In the genomic region with DNA sequence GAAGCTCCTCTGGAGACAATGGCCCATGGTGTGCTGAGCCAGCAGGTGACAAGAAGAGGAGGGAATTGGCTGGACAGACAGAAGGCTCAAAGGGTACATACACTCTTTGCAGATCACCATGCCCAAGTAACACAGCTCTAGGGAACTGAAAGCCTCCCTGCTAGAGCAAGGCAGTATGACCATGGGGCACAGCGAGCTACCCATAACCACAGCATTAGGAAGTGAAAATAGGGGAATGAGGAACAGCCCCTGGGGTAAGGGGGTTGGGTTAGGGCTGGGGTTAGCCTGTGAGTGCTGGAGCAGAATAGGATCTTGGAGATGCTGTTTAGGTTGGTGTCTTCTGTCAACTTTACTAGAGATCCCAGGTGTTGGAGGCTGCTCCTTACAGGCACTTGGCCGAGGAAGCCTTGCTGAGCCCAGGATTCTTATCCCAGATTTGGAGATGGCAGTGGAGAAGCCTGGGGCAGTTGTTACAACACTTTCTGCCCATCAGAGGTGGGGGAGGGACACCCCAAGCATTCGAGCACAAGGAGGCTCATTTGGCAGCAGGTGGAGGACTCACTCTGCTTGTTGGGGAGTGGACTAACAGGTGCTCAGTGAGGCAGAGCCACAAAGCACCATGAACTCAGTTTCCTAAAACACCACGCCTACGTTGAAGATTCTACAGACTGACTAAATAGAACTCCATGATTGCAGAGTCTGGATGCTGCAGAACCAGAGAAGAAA, we compare ENCODE assay signal across 13 mouse cellular contexts. TPM values are rescaled to one million over a fixed set of nuclear protein-coding genes. Genes with fewer than 3 reads are reported as not detected.
A peak's percentile ranks its signal among the peaks of the same experiment; 100 is the strongest.
DNase-seq lines count a peak whose midpoint lies in the region; TF ChIP-seq lines count a peak whose summit lies in the region.
"Had no signal": no experiment of that assay in that cellular context is flagged by ENCODE, and none has a peak within 500 bp of the region (broad histone marks: within the 10 kb centered on the region; RNA-seq: fewer than 3 reads in every experiment).

No protein-coding gene starts in this region.

- peak; percentile 43; the same call in 1 of the 2 replicates for TF ChIP-seq POLR2A in CH12.LX (IDR thresholded peaks at IDR 0.05; ENCODE audit: low read depth, low read length)
- TF ChIP-seq POLR2A in liver, adult 2 months (IDR thresholded peaks at IDR 0.05; ENCODE audit: extremely low read depth, insufficient read depth, low read length) = no peak
- TF ChIP-seq POLR2A in myocyte (IDR thresholded peaks at IDR 0.05; ENCODE audit: insufficient read length, low read depth) = no peak

- no peaks in the 10 kb centered on the region for H3K9me3 ChIP-seq in CH12.LX (replicated peaks; ENCODE audit: low read length)
- no peaks in the 10 kb centered on the region for H3K9me3 ChIP-seq in forebrain, embryonic 10.5 days
- H3K9me3 ChIP-seq: midbrain, embryonic 12.5 days; neural tube, embryonic 15.5 days had no signal

- H3K27me3 ChIP-seq in CH12.LX (replicated peaks) = no peaks in the 10 kb centered on the region
- no peaks in the 10 kb centered on the region for H3K27me3 ChIP-seq in liver, adult 2 months (ENCODE audit: control insufficient read depth, insufficient read depth, low read length)
- H3K27me3 ChIP-seq in myocyte (ENCODE audit: control insufficient read depth, insufficient read depth, insufficient read length) = no peaks in the 10 kb centered on the region
- peaks cover 6% of the 10 kb centered on the region for H3K27me3 ChIP-seq in forebrain, embryonic 10.5 days (ENCODE audit: poor library complexity, severe bottlenecking)
- H3K27me3 ChIP-seq: neural tube, embryonic 15.5 days had no signal

- peak; percentile 98 for TF ChIP-seq EP300 in CH12.LX (IDR thresholded peaks at IDR 0.05; ENCODE audit: low read length)

- H3K4me3 ChIP-seq in CH12.LX (replicated peaks in 1 of 3; ENCODE audit: low read depth in 2 of 3, low read length in 2 of 3, poor library complexity in 1 of 3) (peak overlapping the region in 1 of 3 experiments; percentile 17), myocyte (no peak overlapping the region)
- H3K4me3 ChIP-seq in liver, adult 2 months (ENCODE audit: insufficient read depth, low read depth, low read length) = no peak overlapping the region
- no peak overlapping the region for H3K4me3 ChIP-seq in forebrain, embryonic 10.5 days
- H3K4me3 ChIP-seq: midbrain, embryonic 12.5 days; neural tube, embryonic 15.5 days had no signal

- no peak overlapping the region for H3ac ChIP-seq in myocyte (ENCODE audit: control insufficient read depth, insufficient read length)

- dilution Hi-C loops in CH12.LX (cut with MboI; ENCODE audit: extremely low pct_ligation_motif_present, extremely low pct_unique_long_range_greater_than_20kb, low sequenced_read_pairs) = no loop called here

- TF ChIP-seq CTCF in CH12.LX (conservative IDR thresholded peaks at IDR 0.05 in 1 of 2, IDR thresholded peaks at IDR 0.05 in 1 of 2; ENCODE audit: low read depth in 2 of 2, low read length in 2 of 2) = no peak
- no peak for TF ChIP-seq CTCF in liver, adult 2 months (IDR thresholded peaks at IDR 0.05; ENCODE audit: low read depth, low read length)

- H3K36me3 ChIP-seq in CH12.LX (replicated peaks in 1 of 2; ENCODE audit: control insufficient read depth in 1 of 2, insufficient read depth in 1 of 2, low read length in 1 of 2) = no peaks in the 10 kb centered on the region
- H3K36me3 ChIP-seq in liver, adult 2 months (ENCODE audit: control insufficient read depth, insufficient read depth, low read length) = no peaks in the 10 kb centered on the region
- no peaks in the 10 kb centered on the region for H3K36me3 ChIP-seq in myocyte (ENCODE audit: control insufficient read depth, insufficient read depth)
- H3K36me3 ChIP-seq in forebrain, embryonic 10.5 days (replicated peaks) = no peaks in the 10 kb centered on the region
- H3K36me3 ChIP-seq: midbrain, embryonic 12.5 days; neural tube, embryonic 15.5 days had no signal

- peak overlapping the region; percentile 87 for H3K4me2 ChIP-seq in CH12.LX (ENCODE audit: insufficient read depth, low read depth, poor library complexity, severe bottlenecking)
- H3K4me2 ChIP-seq in myocyte (ENCODE audit: low read depth) = no peak overlapping the region
- H3K4me2 ChIP-seq: midbrain, embryonic 12.5 days; neural tube, embryonic 15.5 days had no signal

- H3K9ac ChIP-seq in CH12.LX (ENCODE audit: insufficient read depth, low read depth) = peak overlapping the region; percentile 15; the same call in 1 of the 2 replicates
- no peak overlapping the region for H3K9ac ChIP-seq in liver, adult 2 months (ENCODE audit: low read depth, low read length)
- H3K9ac ChIP-seq: midbrain, embryonic 12.5 days; neural tube, embryonic 15.5 days had no signal

- no peak; the same call in none of the 2 replicates for TF ChIP-seq RAD21 in CH12.LX (IDR thresholded peaks at IDR 0.05; ENCODE audit: low read depth, low read length)

- H3K4me1 ChIP-seq in CH12.LX (ENCODE audit: control insufficient read depth in 1 of 2, insufficient read depth in 2 of 2) = peaks cover 65 to 97% of the 10 kb centered on the region in 2 experiments
- no peaks in the 10 kb centered on the region for H3K4me1 ChIP-seq in liver, adult 2 months (ENCODE audit: control insufficient read depth, insufficient read depth, low read length)
- H3K4me1 ChIP-seq in forebrain, embryonic 10.5 days = peaks cover 15% of the 10 kb centered on the region
- H3K4me1 ChIP-seq: midbrain, embryonic 12.5 days; neural tube, embryonic 15.5 days had no signal

- in situ Hi-C loops in CH12.LX (cut with MboI; ENCODE audit: low pct_ligation_motif_present, low pct_unique_long_range_greater_than_20kb, low sequenced_read_pairs) = no loop called here

- peak; percentile 26 for DNase-seq in heart, postnatal 25 days (ENCODE audit: low spot score)
- DNase-seq in heart, adult 8-10 months (ENCODE audit: low spot score) = no peak
- peak; percentile 91 for DNase-seq in CH12.LX (ENCODE audit: extremely low read depth)
- peak; percentile 39 for DNase-seq in liver, adult 2 months (ENCODE audit: extremely low read depth, low read depth, low spot score)
- DNase-seq in forebrain, embryonic 10.5 days (ENCODE audit: extremely low spot score, low spot score) = no peak
- DNase-seq in cerebellum, adult 9-10 months = no peak
- no peak for DNase-seq in right cerebral cortex, postnatal 36 days (ENCODE audit: low spot score in 2 of 2)
- DNase-seq: kidney, postnatal 14 days; thymus, postnatal 4 days had no signal

- 78% methylated on average over 5 of the region's 5 CpGs for WGBS in liver, adult 2 months
- 80% methylated on average over 5 of the region's 5 CpGs for WGBS in forebrain, embryonic 10.5 days

- intact Hi-C loops in heart, postnatal 25 days (cut with DNase I) = no loop called here

- peak overlapping the region; percentile 98 for H3K27ac ChIP-seq in CH12.LX (ENCODE audit: insufficient read depth, low read depth)
- H3K27ac ChIP-seq in liver, adult 2 months (replicated peaks; ENCODE audit: insufficient read depth, low read depth, low read length) = peak overlapping the region; percentile 19; the same call in 1 of the 2 replicates
- H3K27ac ChIP-seq in forebrain, embryonic 10.5 days = no peak overlapping the region
- H3K27ac ChIP-seq: midbrain, embryonic 12.5 days; neural tube, embryonic 15.5 days had no signal

- no peaks in the 10 kb centered on the region for H3K79me2 ChIP-seq in CH12.LX (replicated peaks; ENCODE audit: control insufficient read depth, extremely low read depth, insufficient read depth, poor library complexity, severe bottlenecking)
- H3K79me2 ChIP-seq in liver, adult 2 months (ENCODE audit: control insufficient read depth, insufficient read depth, low read length) = no peaks in the 10 kb centered on the region
- H3K79me2 ChIP-seq in myocyte (ENCODE audit: control insufficient read depth, insufficient read depth) = no peaks in the 10 kb centered on the region

RNA-seq across cellular contexts. Expression of a gene that starts 6.0 kb away (rescaled TPM):
- 1 to 10 TPM; 5.8 to 8.2 TPM for total RNA-seq in heart, postnatal 25 days (2021)
- 1 to 10 TPM; 3.7 to 7.0 (median 5.1) TPM for total RNA-seq in heart, adult 8-10 months (2022)
- total RNA-seq in CH12.LX (2012; rRNA removed) = 29.0 and 32.3 TPM in 2 replicates
- total RNA-seq in CH12.LX (2014; rRNA removed) = 13.5 and 17.3 TPM in 2 replicates
- 69.0 and 74.9 TPM in 2 replicates for polyA plus RNA-seq in CH12.LX (2012; ENCODE audit: insufficient read length, low read depth)
- total RNA-seq in liver, adult 2 months (2014; rRNA removed) = 3.1 and 3.6 TPM in 2 replicates
- polyA plus RNA-seq in liver, adult 2 months (2012; rRNA removed) = 1.3 and 2.2 TPM in 2 replicates
- 0.86 TPM for polyA plus RNA-seq in myocyte (2012; fragmentation: generic; extraction: Trizol)
- polyA plus RNA-seq in forebrain, embryonic 10.5 days (2016; fragmentation: Nextera tagmentation; extraction: Ambion mirVana) = 12.1 and 15.2 TPM in 2 replicates

RNA-seq across cellular contexts. Expression of a gene that starts 29.3 kb away (rescaled TPM):
- 10 to 100 TPM; 45.7 to 58.1 TPM for total RNA-seq in heart, postnatal 25 days (2021)
- total RNA-seq in heart, adult 8-10 months (2022) = 10 to 100 TPM; 32.2 to 58.5 (median 41.2) TPM
- total RNA-seq in CH12.LX (2012; rRNA removed) (0.13 and 0.34 TPM in 2 replicates), CH12.LX (2014; rRNA removed) (not detected in 2 replicates)
- polyA plus RNA-seq in CH12.LX (2012; ENCODE audit: insufficient read length, low read depth) (0.31 and 0.47 TPM in 2 replicates), myocyte (2012; fragmentation: generic; extraction: Trizol) (12.0 TPM)
- 125 and 199 TPM in 2 replicates for total RNA-seq in liver, adult 2 months (2014; rRNA removed)
- 210 and 244 TPM in 2 replicates for polyA plus RNA-seq in liver, adult 2 months (2012; rRNA removed)
- 5.4 and 6.7 TPM in 2 replicates for polyA plus RNA-seq in forebrain, embryonic 10.5 days (2016; fragmentation: Nextera tagmentation; extraction: Ambion mirVana)
- polyA plus RNA-seq: CD4-positive, CD25-positive, alpha-beta regulatory T cell, adult 4 months had no signal

RNA-seq across cellular contexts. Expression of a gene that starts 37.0 kb away (rescaled TPM):
- under 1 TPM in 1 of 2 experiments, not detected in 1; 0.03 TPM for total RNA-seq in heart, postnatal 25 days (2021)
- under 1 TPM in 3 of 4 experiments, not detected in 1; 0.03 TPM for total RNA-seq in heart, adult 8-10 months (2022)
- total RNA-seq in CH12.LX (2012; rRNA removed) = 0.04 TPM in 2 replicates
- 0.01 TPM in 2 replicates for total RNA-seq in CH12.LX (2014; rRNA removed)
- polyA plus RNA-seq in CH12.LX (2012; ENCODE audit: insufficient read length, low read depth) = 0.01 TPM in 2 replicates
- 0.09 and 0.13 TPM in 2 replicates for total RNA-seq in liver, adult 2 months (2014; rRNA removed)
- under 0.01 TPM in 1 of 2 replicates, not detected in the other for polyA plus RNA-seq in liver, adult 2 months (2012; rRNA removed)
- polyA plus RNA-seq in myocyte (2012; fragmentation: generic; extraction: Trizol) = 0.04 TPM
- 0.05 TPM in 2 replicates for polyA plus RNA-seq in forebrain, embryonic 10.5 days (2016; fragmentation: Nextera tagmentation; extraction: Ambion mirVana)

RNA-seq across cellular contexts. Expression of a gene that starts 50.9 kb away (rescaled TPM):
- 10 to 100 TPM; 19.0 to 20.8 TPM for total RNA-seq in heart, postnatal 25 days (2021)
- 10 to 100 TPM; 13.6 to 15.5 (median 14.8) TPM for total RNA-seq in heart, adult 8-10 months (2022)
- total RNA-seq in CH12.LX (2012; rRNA removed) (11.9 and 13.0 TPM in 2 replicates), CH12.LX (2014; rRNA removed) (25.9 and 33.4 TPM in 2 replicates)
- polyA plus RNA-seq in CH12.LX (2012; ENCODE audit: insufficient read length, low read depth) (31.1 and 33.2 TPM in 2 replicates), myocyte (2012; fragmentation: generic; extraction: Trizol) (5.2 TPM)
- 5.6 and 7.0 TPM in 2 replicates for total RNA-seq in liver, adult 2 months (2014; rRNA removed)
- 6.6 and 7.0 TPM in 2 replicates for polyA plus RNA-seq in liver, adult 2 months (2012; rRNA removed)
- polyA plus RNA-seq in forebrain, embryonic 10.5 days (2016; fragmentation: Nextera tagmentation; extraction: Ambion mirVana) = 299 and 311 TPM in 2 replicates

Comparison
In these comparisons a context has a peak if more than half of its experiments do, and no peak if none do; other contexts are left out.
1. DNase-seq: peak in heart, postnatal 25 days (single experiment), CH12.LX (single experiment) and liver, adult 2 months (single experiment); none in heart, adult 8-10 months (single experiment), forebrain, embryonic 10.5 days (single experiment), cerebellum, adult 9-10 months (single experiment) and right cerebral cortex, postnatal 36 days (0 of 2).
2. RNA of a gene that starts 29.3 kb away (total RNA-seq): 125 to 199 TPM in liver, adult 2 months, 45.7 to 58.1 TPM in heart, postnatal 25 days and 32.2 to 58.5 TPM in heart, adult 8-10 months; 0.13 to 0.34 TPM in CH12.LX; every median in the first group is over 10 times any median in the second.